Mouse (Mus musculus): Measurements from ENCODE around the gene Fam114a1. TPM values are rescaled to one million over a fixed set of nuclear protein-coding genes. Genes with fewer than 3 reads are reported as not detected.

The Fam114a1 gene
- polyA plus RNA-seq, 1 experiment from 2014 or later: 4.5 TPM

GRCm38 (mm10) chr5:64960857-64961391 is 8.9 kb upstream of the Fam114a1 start:
- Histone ChIP-seq H3K4me3 (ENCODE audit: low read depth, low read length) (no peak overlapping the region), H3K27ac (ENCODE audit: low read depth, low read length) (no peak overlapping the region), H3K4me1 (ENCODE audit: control insufficient read depth, insufficient read depth, low read length) (no peaks in the 10 kb centered on the region), H3K27me3 (replicated peaks; ENCODE audit: control insufficient read depth, insufficient read depth, low read length) (no peaks in the 10 kb centered on the region), H3K4me2 (ENCODE audit: low read length) (no peak overlapping the region), H3K9ac (ENCODE audit: low read length) (no peak overlapping the region), H3K9me3 (replicated peaks; ENCODE audit: control insufficient read depth, low read length) (no peaks in the 10 kb centered on the region), H3K36me3 (ENCODE audit: control insufficient read depth, insufficient read depth, low read length) (no peaks in the 10 kb centered on the region)
- 94% methylated on average over 13 of the region's 13 CpGs for WGBS
- ATAC-seq: no peak
- DNase-seq (ENCODE audit: low spot score): no peak

GRCm38 (mm10) chr5:64963271-64963670 is 6.6 kb upstream of the Fam114a1 start:
- no peaks in the 10 kb centered on the region for H3K27me3 ChIP-seq (replicated peaks; ENCODE audit: control insufficient read depth, insufficient read depth, low read length)
- no peak overlapping the region for H3K9ac ChIP-seq (ENCODE audit: low read length)
- DNase-seq (ENCODE audit: low spot score): no peak
- H3K4me1 ChIP-seq (ENCODE audit: control insufficient read depth, insufficient read depth, low read length): no peaks in the 10 kb centered on the region
- no peak for ATAC-seq
- H3K9me3 ChIP-seq (replicated peaks; ENCODE audit: control insufficient read depth, low read length): no peaks in the 10 kb centered on the region
- 92% methylated on average over 5 of the region's 5 CpGs for WGBS
- no peak overlapping the region for H3K27ac ChIP-seq (ENCODE audit: low read depth, low read length)
- H3K36me3 ChIP-seq (ENCODE audit: control insufficient read depth, insufficient read depth, low read length): no peaks in the 10 kb centered on the region
- no peak overlapping the region for H3K4me3 ChIP-seq (ENCODE audit: low read depth, low read length)
- no peak overlapping the region for H3K4me2 ChIP-seq (ENCODE audit: low read length)

- DNase-seq (ENCODE audit: low spot score): no peak
- H3K9ac ChIP-seq (ENCODE audit: low read length): no peak overlapping the region
- no peaks in the 10 kb centered on the region for H3K9me3 ChIP-seq (replicated peaks; ENCODE audit: control insufficient read depth, low read length)
- no peak overlapping the region for H3K27ac ChIP-seq (ENCODE audit: low read depth, low read length)
- H3K4me1 ChIP-seq (ENCODE audit: control insufficient read depth, insufficient read depth, low read length): no peaks in the 10 kb centered on the region
- 87% methylated on average over 3 of the region's 3 CpGs for WGBS
- no peak for ATAC-seq
- H3K4me2 ChIP-seq (ENCODE audit: low read length): no peak overlapping the region
- H3K27me3 ChIP-seq (replicated peaks; ENCODE audit: control insufficient read depth, insufficient read depth, low read length): no peaks in the 10 kb centered on the region
- H3K36me3 ChIP-seq (ENCODE audit: control insufficient read depth, insufficient read depth, low read length): no peaks in the 10 kb centered on the region
- no peak overlapping the region for H3K4me3 ChIP-seq (ENCODE audit: low read depth, low read length)
Measured at GRCm38 (mm10) chr5:64963735-64964134, 6.1 kb upstream of the Fam114a1 start.

GRCm38 (mm10) chr5:64968961-64969860 is 660 bp upstream of the Fam114a1 start:
- H3K27me3 ChIP-seq (replicated peaks; ENCODE audit: control insufficient read depth, insufficient read depth, low read length): 0 out of 2 replicates have a peak, but pooled peaks cover 3% of the 10 kb centered on the region
- peak; percentile 42 for DNase-seq (ENCODE audit: low spot score)
- no peak overlapping the region for H3K27ac ChIP-seq (ENCODE audit: low read depth, low read length)
- H3K9ac ChIP-seq (ENCODE audit: low read length): peak overlapping the region; percentile 68
- H3K36me3 ChIP-seq (ENCODE audit: control insufficient read depth, insufficient read depth, low read length): no peaks in the 10 kb centered on the region
- WGBS: 4% methylated on average over 14 of the region's 14 CpGs
- H3K4me1 ChIP-seq (ENCODE audit: control insufficient read depth, insufficient read depth, low read length): peaks cover 3% of the 10 kb centered on the region; the same call in 1 of the 2 replicates
- H3K9me3 ChIP-seq (replicated peaks; ENCODE audit: control insufficient read depth, low read length): no peaks in the 10 kb centered on the region
- peak overlapping the region; percentile 58 for H3K4me3 ChIP-seq (ENCODE audit: low read depth, low read length)
- 0 out of 2 replicates have a peak, but pooled peaks have one; percentile 35 for ATAC-seq
- peak overlapping the region; percentile 95 for H3K4me2 ChIP-seq (ENCODE audit: low read length)

- H3K4me2 ChIP-seq (ENCODE audit: low read length): no peak overlapping the region
- 75% methylated on average over 5 of the region's 5 CpGs for WGBS
- no peaks in the 10 kb centered on the region for H3K36me3 ChIP-seq (ENCODE audit: control insufficient read depth, insufficient read depth, low read length)
- H3K9ac ChIP-seq (ENCODE audit: low read length): no peak overlapping the region
- H3K27me3 ChIP-seq (replicated peaks; ENCODE audit: control insufficient read depth, insufficient read depth, low read length): no peaks in the 10 kb centered on the region
- no peaks in the 10 kb centered on the region for H3K4me1 ChIP-seq (ENCODE audit: control insufficient read depth, insufficient read depth, low read length)
- no peak for DNase-seq (ENCODE audit: low spot score)
- H3K27ac ChIP-seq (ENCODE audit: low read depth, low read length): no peak overlapping the region
- H3K4me3 ChIP-seq (ENCODE audit: low read depth, low read length): no peak overlapping the region
- no peak for ATAC-seq
- H3K9me3 ChIP-seq (replicated peaks; ENCODE audit: control insufficient read depth, low read length): no peaks in the 10 kb centered on the region
Measured at GRCm38 (mm10) chr5:64975121-64975520, 5.2 kb downstream of the Fam114a1 start.

- Histone ChIP-seq H3K27ac (ENCODE audit: low read depth, low read length) (no peak overlapping the region), H3K36me3 (ENCODE audit: control insufficient read depth, insufficient read depth, low read length) (no peaks in the 10 kb centered on the region), H3K27me3 (replicated peaks; ENCODE audit: control insufficient read depth, insufficient read depth, low read length) (no peaks in the 10 kb centered on the region), H3K4me3 (ENCODE audit: low read depth, low read length) (no peak overlapping the region), H3K9ac (ENCODE audit: low read length) (no peak overlapping the region), H3K4me2 (ENCODE audit: low read length) (no peak overlapping the region), H3K9me3 (replicated peaks; ENCODE audit: control insufficient read depth, low read length) (no peaks in the 10 kb centered on the region), H3K4me1 (ENCODE audit: control insufficient read depth, insufficient read depth, low read length) (no peaks in the 10 kb centered on the region)
- no peak for ATAC-seq
- DNase-seq (ENCODE audit: low spot score): no peak
- WGBS: 77% methylated on average over 8 of the region's 8 CpGs
Measured at GRCm38 (mm10) chr5:64977128-64977527, 7.3 kb downstream of the Fam114a1 start.

GRCm38 (mm10) chr5:64985971-64986370 is 16.1 kb downstream of the Fam114a1 start:
- no peaks in the 10 kb centered on the region for H3K36me3 ChIP-seq (ENCODE audit: control insufficient read depth, insufficient read depth, low read length)
- H3K27me3 ChIP-seq (replicated peaks; ENCODE audit: control insufficient read depth, insufficient read depth, low read length): no peaks in the 10 kb centered on the region
- H3K4me1 ChIP-seq (ENCODE audit: control insufficient read depth, insufficient read depth, low read length): no peaks in the 10 kb centered on the region
- H3K4me2 ChIP-seq (ENCODE audit: low read length): no peak overlapping the region
- ATAC-seq (no peak), DNase-seq (ENCODE audit: low spot score) (no peak)
- H3K4me3 ChIP-seq (ENCODE audit: low read depth, low read length): no peak overlapping the region
- 83% methylated on average over 7 of the region's 7 CpGs for WGBS
- H3K9ac ChIP-seq (ENCODE audit: low read length): no peak overlapping the region
- no peak overlapping the region for H3K27ac ChIP-seq (ENCODE audit: low read depth, low read length)
- no peaks in the 10 kb centered on the region for H3K9me3 ChIP-seq (replicated peaks; ENCODE audit: control insufficient read depth, low read length)

GRCm38 (mm10) chr5:64989940-64990339 is 20.1 kb downstream of the Fam114a1 start:
- no peaks in the 10 kb centered on the region for H3K36me3 ChIP-seq (ENCODE audit: control insufficient read depth, insufficient read depth, low read length)
- 92% methylated on average over 1 of the region's 1 CpGs for WGBS
- no peaks in the 10 kb centered on the region for H3K9me3 ChIP-seq (replicated peaks; ENCODE audit: control insufficient read depth, low read length)
- no peak overlapping the region for H3K4me3 ChIP-seq (ENCODE audit: low read depth, low read length)
- no peak for ATAC-seq
- H3K27ac ChIP-seq (ENCODE audit: low read depth, low read length): no peak overlapping the region
- no peak for DNase-seq (ENCODE audit: low spot score)
- H3K9ac ChIP-seq (ENCODE audit: low read length): no peak overlapping the region
- no peaks in the 10 kb centered on the region for H3K27me3 ChIP-seq (replicated peaks; ENCODE audit: control insufficient read depth, insufficient read depth, low read length)
- no peak overlapping the region for H3K4me2 ChIP-seq (ENCODE audit: low read length)
- no peaks in the 10 kb centered on the region for H3K4me1 ChIP-seq (ENCODE audit: control insufficient read depth, insufficient read depth, low read length)

GRCm38 (mm10) chr5:64992540-64992939 is 22.7 kb downstream of the Fam114a1 start:
- Histone ChIP-seq H3K27me3 (replicated peaks; ENCODE audit: control insufficient read depth, insufficient read depth, low read length) (no peaks in the 10 kb centered on the region), H3K9ac (ENCODE audit: low read length) (no peak overlapping the region), H3K4me3 (ENCODE audit: low read depth, low read length) (no peak overlapping the region), H3K36me3 (ENCODE audit: control insufficient read depth, insufficient read depth, low read length) (no peaks in the 10 kb centered on the region), H3K4me1 (ENCODE audit: control insufficient read depth, insufficient read depth, low read length) (no peaks in the 10 kb centered on the region), H3K9me3 (replicated peaks; ENCODE audit: control insufficient read depth, low read length) (no peaks in the 10 kb centered on the region), H3K27ac (ENCODE audit: low read depth, low read length) (no peak overlapping the region), H3K4me2 (ENCODE audit: low read length) (no peak overlapping the region)
- DNase-seq (ENCODE audit: low spot score) (peak; percentile 24), ATAC-seq (no peak)
- 52% methylated on average over 8 of the region's 8 CpGs for WGBS
